Mouse (Mus musculus) cerebellum, adult 9-10 months (tissue): ENCODE results near the gene Sesn3.
"Not testable (repeated sequence)": the region's sequence is repeated elsewhere in the genome, so short reads cannot be mapped to it uniquely, and the experiment has no call there.

Experiments
- DNase-seq: peaks from one replicate; pipeline ENCODE4 v3.0.0; 2022

Sesn3 gene

GRCm38 (mm10) chr9:14285036-14285435 lies 10.2 kb downstream of the Sesn3 start:
- DNase-seq = no peak

GRCm38 (mm10) chr9:14287234-14287633 lies 12.4 kb downstream of the Sesn3 start:
- DNase-seq = no peak

GRCm38 (mm10) chr9:14288500-14288899 lies 13.6 kb downstream of the Sesn3 start:
- DNase-seq = no peak

GRCm38 (mm10) chr9:14293866-14294265 lies 19.0 kb downstream of the Sesn3 start:
- DNase-seq = no peak

- no peak for DNase-seq
These were observed 21.0 kb downstream of the Sesn3 start for GRCm38 (mm10) chr9:14295680-14296440.

GRCm38 (mm10) chr9:14297204-14297603 lies 22.3 kb downstream of the Sesn3 start:
- DNase-seq = no peak

- DNase-seq = no peak
These were observed 25.0 kb downstream of the Sesn3 start for GRCm38 (mm10) chr9:14299819-14300218.

GRCm38 (mm10) chr9:14300795-14301194 lies 25.9 kb downstream of the Sesn3 start:
- DNase-seq = no peak

- DNase-seq = no peak
These were observed 29.5 kb downstream of the Sesn3 start for GRCm38 (mm10) chr9:14304262-14304968.

- DNase-seq = no peak
These were observed 32.5 kb downstream of the Sesn3 start for GRCm38 (mm10) chr9:14307341-14307740.

- no peak for DNase-seq
These were observed 39.1 kb downstream of the Sesn3 start for GRCm38 (mm10) chr9:14313968-14314367.

- no peak for DNase-seq
These were observed 39.6 kb downstream of the Sesn3 start for GRCm38 (mm10) chr9:14314477-14314876.

GRCm38 (mm10) chr9:14316618-14317017 lies 41.8 kb downstream of the Sesn3 start:
- no peak for DNase-seq

- no peak for DNase-seq
These were observed 61.0 kb downstream of the Sesn3 start for GRCm38 (mm10) chr9:14335829-14336228.

GRCm38 (mm10) chr9:14336901-14337300 lies 62.0 kb downstream of the Sesn3 start:
- DNase-seq = peak; percentile 75

GRCm38 (mm10) chr9:14338701-14339100 lies 63.8 kb downstream of the Sesn3 start:
- DNase-seq = no peak

GRCm38 (mm10) chr9:14342041-14342668 lies 67.3 kb downstream of the Sesn3 start:
- DNase-seq = peak; percentile 79

GRCm38 (mm10) chr9:14345866-14346265 lies 71.0 kb downstream of the Sesn3 start:
- DNase-seq = not testable (repeated sequence)

GRCm38 (mm10) chr9:14348416-14348815 lies 73.5 kb downstream of the Sesn3 start:
- DNase-seq = no peak

- no peak for DNase-seq
These were observed 74.5 kb downstream of the Sesn3 start for GRCm38 (mm10) chr9:14349380-14349779.

- no peak for DNase-seq
These were observed 75.9 kb downstream of the Sesn3 start for GRCm38 (mm10) chr9:14350787-14351186.

- DNase-seq = no peak
These were observed 77.5 kb downstream of the Sesn3 start for GRCm38 (mm10) chr9:14352337-14352736.

GRCm38 (mm10) chr9:14354852-14355251 lies 80.0 kb downstream of the Sesn3 start:
- DNase-seq = no peak

GRCm38 (mm10) chr9:14357033-14357432 lies 82.2 kb downstream of the Sesn3 start:
- no peak for DNase-seq
